In the genomic region with DNA sequence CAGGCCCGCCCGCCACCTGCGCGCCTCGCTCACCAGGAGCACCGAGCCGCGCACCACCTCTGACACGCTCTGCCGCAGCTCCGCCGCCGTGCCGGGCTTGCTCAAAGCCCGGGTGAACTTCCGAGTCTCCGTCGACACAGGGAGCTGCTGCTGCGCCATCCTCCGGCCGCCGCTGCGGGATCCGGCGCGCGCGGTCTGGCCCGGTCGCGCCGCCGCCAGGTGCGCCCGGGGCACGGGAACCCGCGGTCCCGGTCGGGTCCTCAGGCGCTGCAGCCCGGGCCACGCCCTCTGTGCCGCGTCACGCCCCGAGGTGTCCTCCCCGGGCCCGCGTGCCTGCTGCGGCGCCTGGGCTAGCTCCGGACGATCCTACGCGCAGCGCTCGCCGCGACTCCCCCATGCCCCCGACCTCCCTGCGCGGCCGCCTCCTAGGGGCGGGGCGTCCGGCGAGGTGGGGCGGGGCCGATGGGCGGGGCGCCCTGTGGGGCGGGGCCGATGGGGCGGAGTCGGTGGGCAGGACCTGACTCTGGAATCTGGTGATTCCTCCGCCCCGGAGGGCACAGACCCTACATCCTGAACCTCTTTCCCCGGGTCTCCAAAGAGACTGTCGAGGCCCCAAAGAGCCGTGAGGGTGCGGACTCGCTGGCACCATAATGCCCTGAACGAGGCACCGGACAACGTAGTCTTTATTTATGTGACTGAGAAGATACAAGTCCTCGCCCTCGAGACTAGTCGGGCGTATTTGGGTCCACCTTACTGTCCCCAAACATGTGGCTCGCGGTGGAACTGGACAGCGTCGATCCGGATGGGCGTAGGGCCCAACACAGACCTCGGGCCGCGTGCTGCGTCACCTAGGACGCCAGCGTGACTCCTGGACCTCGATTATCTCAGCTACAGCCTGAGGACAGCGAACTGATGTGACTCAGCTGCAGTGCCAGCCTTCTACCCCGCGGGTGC, we compare ENCODE assay signal across 1 mouse cellular context.
TF ChIP-seq lines count a peak whose summit lies in the region.

Dock9 (minus strand) TSS at position 381 of the 954 bp plus-strand sequence.

TF ChIP-seq in myocyte, 11 proteins besides CTCF, POLR2A, EP300 and RAD21 (continued from another document):
- peak in 1 of 3 experiments; percentile 44 for TF ChIP-seq MYOD1 (IDR thresholded peaks at IDR 0.05; ENCODE audit: control insufficient read depth in 1 of 3, insufficient read length in 2 of 3, low read depth in 2 of 3)
- TF ChIP-seq POLR2AphosphoS2 (IDR thresholded peaks at IDR 0.05; ENCODE audit: insufficient read length, low read depth), result peak; percentile 65
- no peak for TF ChIP-seq MAX (IDR thresholded peaks at IDR 0.05; ENCODE audit: low read depth)
- no peak for TF ChIP-seq TCF3 (IDR thresholded peaks at IDR 0.05; ENCODE audit: insufficient read length, low read depth)
- no peak for TF ChIP-seq REST (IDR thresholded peaks at IDR 0.05; ENCODE audit: insufficient read depth, insufficient read length)
